Mouse (Mus musculus): ENCODE results near the gene Mrgprb8. TPM values are rescaled to one million over a fixed set of nuclear protein-coding genes. Genes with fewer than 3 reads are reported as not detected.
"Not testable (repeated sequence)": the region's sequence is repeated elsewhere in the genome, so short reads cannot be mapped to it uniquely, and the experiment has no call there.

Gene Mrgprb8
- polyA plus RNA-seq (2014; fragmentation: Nextera tagmentation; extraction: Ambion mirVana), result not detected in 2 replicates

GRCm38 (mm10) chr7:48388226-48388625 lies at the start of gene Mrgprb8:
TSS of gene Mrgprb8 (plus strand) at chr7:48388526.
- no peaks in the 10 kb centered on the region for H3K27me3 ChIP-seq (ENCODE audit: control insufficient read depth, insufficient read depth, low read length)
- H3K9me3 ChIP-seq (ENCODE audit: control insufficient read depth, low read length), result peaks cover 1% of the 10 kb centered on the region
- H3K4me2 ChIP-seq (ENCODE audit: low read depth), result no peak within 1 kb of the TSS
- no peak within 1 kb of the TSS for H3K4me3 ChIP-seq (ENCODE audit: low read depth, low read length)
- DNase-seq (ENCODE audit: low spot score), result no peak
- no peak within 1 kb of the TSS for H3K9ac ChIP-seq (ENCODE audit: low read length)
- ATAC-seq (ENCODE audit: insufficient read depth, low FRiP score, low TSS enrichment), result no peak
- H3K36me3 ChIP-seq (ENCODE audit: control insufficient read depth, insufficient read depth, low read length), result no peaks in the 10 kb centered on the region
- no peak within 1 kb of the TSS for H3K27ac ChIP-seq (ENCODE audit: low read depth, low read length)
- WGBS, result 69% methylated on average over 2 of the region's 2 CpGs
- no peaks in the 10 kb centered on the region for H3K4me1 ChIP-seq (ENCODE audit: control insufficient read depth, insufficient read depth, low read length)

- ATAC-seq (ENCODE audit: insufficient read depth, low FRiP score, low TSS enrichment); H3K4me2 ChIP-seq (ENCODE audit: low read depth); H3K36me3 ChIP-seq (ENCODE audit: control insufficient read depth, insufficient read depth, low read length); H3K27ac ChIP-seq (ENCODE audit: low read depth, low read length); H3K9me3 ChIP-seq (ENCODE audit: control insufficient read depth, low read length); H3K4me1 ChIP-seq (ENCODE audit: control insufficient read depth, insufficient read depth, low read length); DNase-seq (ENCODE audit: low spot score); H3K9ac ChIP-seq (ENCODE audit: low read length); H3K27me3 ChIP-seq (ENCODE audit: control insufficient read depth, insufficient read depth, low read length); H3K4me3 ChIP-seq (ENCODE audit: low read depth, low read length): not testable (repeated sequence)
- 77% methylated on average over 3 of the region's 3 CpGs for WGBS
Measured at GRCm38 (mm10) chr7:48435936-48436335, 47.6 kb downstream of the Mrgprb8 start.

GRCm38 (mm10) chr7:48436581-48436980 lies 48.3 kb downstream of the Mrgprb8 start:
- Histone ChIP-seq H3K9me3 (ENCODE audit: control insufficient read depth, low read length) (0 out of 2 replicates have a peak, but pooled peaks cover 2% of the 10 kb centered on the region), H3K4me1 (ENCODE audit: control insufficient read depth, insufficient read depth, low read length) (no peaks in the 10 kb centered on the region), H3K4me2 (ENCODE audit: low read depth) (no peak overlapping the region), H3K27me3 (ENCODE audit: control insufficient read depth, insufficient read depth, low read length) (no peaks in the 10 kb centered on the region), H3K4me3 (ENCODE audit: low read depth, low read length) (no peak overlapping the region), H3K9ac (ENCODE audit: low read length) (no peak overlapping the region), H3K27ac (ENCODE audit: low read depth, low read length) (no peak overlapping the region), H3K36me3 (ENCODE audit: control insufficient read depth, insufficient read depth, low read length) (no peaks in the 10 kb centered on the region)
- ATAC-seq (ENCODE audit: insufficient read depth, low FRiP score, low TSS enrichment) (no peak), DNase-seq (ENCODE audit: low spot score) (no peak)
- 65% methylated on average over 3 of the region's 3 CpGs for WGBS

Other genes starting within 250 kb of the Mrgprb8 start
- gene Mrgprb5, start 219.5 kb upstream of the Mrgprb8 start, polyA plus RNA-seq (2014; fragmentation: Nextera tagmentation; extraction: Ambion mirVana), result not detected in 2 replicates
- gene Mrgprb4, start 189.2 kb upstream of the Mrgprb8 start, polyA plus RNA-seq (2014; fragmentation: Nextera tagmentation; extraction: Ambion mirVana), result not detected in 2 replicates
- gene Mrgprb1, start 67.8 kb downstream of the Mrgprb8 start, polyA plus RNA-seq (2014; fragmentation: Nextera tagmentation; extraction: Ambion mirVana), result not detected in 2 replicates
- not detected in 2 replicates for gene Mrgprx2, start 110.8 kb downstream of the Mrgprb8 start, polyA plus RNA-seq (2014; fragmentation: Nextera tagmentation; extraction: Ambion mirVana)
- gene Mrgprb2, start 169.6 kb downstream of the Mrgprb8 start, polyA plus RNA-seq (2014; fragmentation: Nextera tagmentation; extraction: Ambion mirVana), result not detected in 2 replicates